Mouse (Mus musculus): Measurements from ENCODE around the gene Ctnna3.
"Not testable (repeated sequence)": the region's sequence is repeated elsewhere in the genome, so short reads cannot be mapped to it uniquely, and the experiment has no call there.

The Ctnna3 gene

GRCm38 (mm10) chr10:64588116-64588515, 1158.2 kb downstream of the Ctnna3 start:
- DNase-seq (ENCODE audit: low spot score): no peak

- DNase-seq (ENCODE audit: low spot score): no peak
These were observed 1206.9 kb downstream of the Ctnna3 start for GRCm38 (mm10) chr10:64636760-64637159.

DNA sequence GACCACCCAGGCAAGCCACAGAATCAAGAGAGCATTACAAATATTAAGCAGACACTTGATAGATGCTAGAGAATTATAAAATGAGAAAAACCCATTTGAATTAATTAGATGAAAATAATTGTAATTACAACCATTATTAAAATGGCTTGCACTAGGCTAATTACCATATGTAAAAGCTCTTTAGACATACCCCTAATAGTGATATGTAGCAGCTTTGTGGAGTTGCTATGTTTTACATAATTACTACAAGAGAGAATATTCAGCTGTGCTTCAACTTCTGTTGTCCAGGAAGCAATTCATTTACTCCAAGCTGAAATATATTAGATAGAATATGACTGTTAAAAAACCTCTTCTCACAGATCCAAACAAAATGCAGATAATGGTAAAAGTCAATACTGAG, 1209.2 kb downstream of the Ctnna3 start:
- DNase-seq (ENCODE audit: low spot score): no peak

- DNase-seq (ENCODE audit: low spot score): no peak
These were observed 1211.2 kb downstream of the Ctnna3 start for GRCm38 (mm10) chr10:64641093-64641492.

DNA sequence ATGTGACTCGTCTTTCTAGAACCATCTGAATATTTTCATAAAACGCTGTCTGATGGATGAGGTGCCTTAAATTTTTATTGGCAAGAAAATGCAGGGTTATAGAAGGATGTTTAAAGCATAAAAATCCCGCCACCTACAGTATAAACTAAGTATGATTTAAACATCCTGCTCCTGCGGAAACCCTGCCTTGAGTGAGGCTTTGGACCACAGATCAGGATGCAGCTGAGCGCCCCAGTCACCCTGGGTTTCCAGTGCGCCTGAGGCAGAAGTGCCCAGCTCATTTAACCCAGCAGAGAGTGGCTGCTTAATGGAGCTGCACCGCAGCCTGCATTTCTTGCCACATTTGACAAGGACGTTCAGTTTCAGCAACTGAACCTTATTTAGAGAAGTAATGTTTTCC, 1211.7 kb downstream of the Ctnna3 start:
- DNase-seq (ENCODE audit: low spot score): no peak

DNA sequence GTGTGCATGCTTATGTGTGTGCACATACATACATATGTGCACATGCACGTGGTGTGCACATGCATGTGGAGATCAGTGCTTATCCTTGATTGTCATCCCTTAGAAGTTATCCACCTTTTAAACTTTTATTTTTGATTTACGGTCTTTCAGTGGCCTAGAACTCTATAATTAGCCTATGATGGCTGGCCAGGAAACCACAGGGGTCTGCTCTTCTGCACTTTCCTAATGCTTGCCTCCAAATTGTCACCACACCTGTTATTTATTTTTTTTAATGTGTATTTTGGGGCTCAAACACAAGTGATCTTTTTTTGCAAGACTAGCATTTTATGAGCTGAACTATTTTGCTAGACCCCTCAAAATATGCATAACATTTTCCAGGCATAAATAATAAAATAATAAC, 1214.1 kb downstream of the Ctnna3 start:
- no peak for DNase-seq (ENCODE audit: low spot score)

GRCm38 (mm10) chr10:64661190-64661589, 1231.3 kb downstream of the Ctnna3 start:
- DNase-seq (ENCODE audit: low spot score): no peak

GRCm38 (mm10) chr10:64671469-64671868, 1241.6 kb downstream of the Ctnna3 start:
- no peak for DNase-seq (ENCODE audit: low spot score)

DNA sequence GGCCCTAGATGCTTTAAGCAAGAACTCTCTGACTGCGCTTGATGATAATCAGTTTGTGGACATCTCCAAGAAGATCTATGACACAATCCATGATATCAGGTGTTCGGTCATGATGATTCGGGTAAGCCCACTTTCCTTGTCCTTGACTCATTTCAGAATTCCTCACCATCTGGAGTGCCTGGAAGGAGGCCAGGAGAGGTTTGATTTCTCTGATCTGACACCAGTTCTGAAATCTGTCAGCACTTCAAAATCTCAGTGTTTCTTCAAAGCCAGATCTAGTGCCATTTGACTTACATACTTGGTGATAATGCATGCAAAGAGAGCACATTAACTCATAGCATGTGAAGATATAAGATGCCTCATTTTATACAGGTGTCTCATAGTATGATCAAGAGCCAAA, 1245.9 kb downstream of the Ctnna3 start:
- no peak for DNase-seq (ENCODE audit: low spot score)

GRCm38 (mm10) chr10:64710017-64710416, 1280.1 kb downstream of the Ctnna3 start:
- no peak for DNase-seq (ENCODE audit: low spot score)

DNA sequence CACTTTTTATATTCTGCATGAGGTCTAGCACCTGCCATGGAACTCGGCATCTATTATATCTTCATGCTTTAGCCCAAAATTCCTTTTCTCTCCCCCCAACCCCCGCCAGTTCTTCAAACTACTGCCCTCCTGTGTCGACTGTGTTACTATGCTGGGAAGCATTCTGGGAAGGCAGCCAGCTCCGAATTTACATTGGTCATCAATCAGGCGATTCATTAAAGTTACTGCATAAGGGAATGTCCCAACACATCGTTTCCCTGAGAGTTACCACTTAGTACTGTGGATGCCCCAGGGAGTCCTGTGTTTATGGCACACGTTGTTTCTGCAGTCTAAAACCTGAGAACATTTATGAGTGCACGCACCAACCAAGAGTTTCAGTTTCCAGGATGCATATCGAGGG, 1288.1 kb downstream of the Ctnna3 start:
- DNase-seq (ENCODE audit: low spot score): no peak

DNA sequence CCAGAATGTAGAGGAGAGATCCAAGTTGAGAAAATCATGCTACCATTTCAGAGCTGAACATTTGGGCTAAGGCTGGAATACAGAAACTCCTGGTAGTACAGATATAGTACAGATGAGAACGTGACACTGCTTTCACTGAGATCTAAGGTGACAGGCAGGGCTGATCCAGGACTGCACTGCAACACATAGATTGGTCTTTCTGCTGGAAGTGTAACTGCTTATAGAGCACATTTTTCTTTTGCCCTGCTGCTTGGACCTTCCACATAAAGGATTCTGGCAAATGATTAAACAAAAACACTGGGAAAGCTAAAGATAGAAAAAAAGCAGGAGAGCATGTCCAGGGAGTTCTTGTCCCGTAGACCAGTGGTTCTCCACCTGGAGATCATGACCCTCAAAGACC, 1305.8 kb downstream of the Ctnna3 start:
- DNase-seq (ENCODE audit: low spot score): no peak

GRCm38 (mm10) chr10:64736616-64737015, 1306.7 kb downstream of the Ctnna3 start:
- DNase-seq (ENCODE audit: low spot score): no peak

DNA sequence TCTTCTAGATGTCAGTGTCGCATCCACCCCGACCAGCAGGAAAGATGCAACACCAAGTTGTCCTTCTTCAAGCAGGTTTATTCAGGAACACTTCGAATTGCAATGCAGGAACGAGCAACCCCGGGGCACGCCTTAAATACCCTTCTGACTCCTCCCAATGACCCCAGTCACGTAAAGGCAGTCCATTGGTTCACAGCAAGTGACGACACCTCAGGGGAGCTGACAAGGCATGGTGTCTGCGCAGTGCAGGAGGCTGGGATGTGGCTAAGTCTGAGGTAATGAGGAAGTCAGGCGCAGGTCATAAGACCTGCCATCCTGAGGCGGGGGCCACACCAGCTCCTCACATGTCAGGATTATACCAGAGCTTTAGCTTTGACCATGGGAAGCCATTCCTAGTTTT, 1311.8 kb downstream of the Ctnna3 start:
- DNase-seq (ENCODE audit: low spot score): not testable (repeated sequence)

- not testable (repeated sequence) for DNase-seq (ENCODE audit: low spot score)
These were observed 1314.2 kb downstream of the Ctnna3 start for GRCm38 (mm10) chr10:64744099-64744498.

- DNase-seq (ENCODE audit: low spot score): no peak
These were observed 1318.8 kb downstream of the Ctnna3 start for GRCm38 (mm10) chr10:64748651-64749050.

- DNase-seq (ENCODE audit: low spot score): no peak
These were observed 1320.9 kb downstream of the Ctnna3 start for GRCm38 (mm10) chr10:64750791-64751190.

GRCm38 (mm10) chr10:64836315-64836714, 1406.4 kb downstream of the Ctnna3 start:
- DNase-seq (ENCODE audit: low spot score): no peak

DNA sequence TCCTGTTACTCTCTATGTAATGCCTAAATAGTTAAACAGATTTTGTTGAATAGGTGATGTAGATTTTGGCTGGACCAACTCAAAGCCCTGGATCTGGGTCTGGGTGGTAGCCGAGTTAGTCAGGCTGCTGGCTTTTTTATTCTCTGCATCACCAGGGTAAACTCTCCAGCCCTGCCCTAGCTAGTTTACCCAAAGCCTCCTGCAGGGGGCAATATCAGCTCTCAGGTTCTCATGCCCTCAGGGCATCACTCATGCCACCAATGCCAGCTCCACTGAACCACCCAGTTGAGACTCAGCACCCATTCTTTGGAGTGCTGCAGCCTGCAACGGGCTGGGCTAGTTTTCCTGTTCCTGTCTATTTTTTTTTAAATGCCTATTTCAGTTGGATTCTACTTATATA, 1431.5 kb downstream of the Ctnna3 start:
- no peak for DNase-seq (ENCODE audit: low spot score)

DNA sequence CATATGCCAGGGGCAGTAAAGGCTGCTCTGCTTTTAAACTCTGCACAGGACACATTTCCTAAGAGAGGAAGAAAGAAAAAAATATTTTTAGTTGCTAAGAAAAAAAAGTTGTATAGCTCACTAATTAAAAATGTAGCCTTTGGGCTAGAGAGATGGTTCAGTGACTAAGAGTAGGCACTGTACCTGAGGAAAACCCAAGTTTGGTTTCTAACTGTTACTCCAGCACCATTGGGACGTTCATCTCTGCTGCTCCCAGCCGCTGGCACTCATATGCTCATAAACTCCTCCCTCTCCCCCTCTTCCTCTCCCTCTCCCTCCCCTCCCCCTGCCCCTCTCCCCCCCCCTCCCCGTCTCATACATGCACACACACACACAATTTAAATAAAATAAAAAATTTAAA, 1441.0 kb downstream of the Ctnna3 start:
- DNase-seq (ENCODE audit: low spot score): no peak

DNA sequence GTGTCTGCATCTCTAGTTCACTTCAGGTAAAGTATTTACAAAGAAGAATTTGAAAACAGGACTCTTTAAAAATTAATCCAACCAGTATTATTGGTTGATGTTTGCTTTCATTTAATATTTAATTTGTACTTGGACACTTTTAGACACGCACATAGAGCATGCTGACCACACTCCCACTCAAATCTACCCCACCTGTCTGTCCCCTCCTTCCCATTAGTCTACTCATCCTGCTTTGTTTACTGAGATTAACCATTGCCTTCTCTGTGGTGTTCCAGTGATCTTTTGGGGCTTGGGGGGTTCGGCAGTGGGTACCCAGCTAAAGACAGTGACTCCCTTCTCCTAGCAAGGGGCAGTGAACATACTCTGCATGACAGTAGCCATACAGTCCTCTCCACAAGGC, 1446.6 kb downstream of the Ctnna3 start:
- no peak for DNase-seq (ENCODE audit: low spot score)

GRCm38 (mm10) chr10:64879860-64880259, 1450.0 kb downstream of the Ctnna3 start:
- no peak for DNase-seq (ENCODE audit: low spot score)

DNA sequence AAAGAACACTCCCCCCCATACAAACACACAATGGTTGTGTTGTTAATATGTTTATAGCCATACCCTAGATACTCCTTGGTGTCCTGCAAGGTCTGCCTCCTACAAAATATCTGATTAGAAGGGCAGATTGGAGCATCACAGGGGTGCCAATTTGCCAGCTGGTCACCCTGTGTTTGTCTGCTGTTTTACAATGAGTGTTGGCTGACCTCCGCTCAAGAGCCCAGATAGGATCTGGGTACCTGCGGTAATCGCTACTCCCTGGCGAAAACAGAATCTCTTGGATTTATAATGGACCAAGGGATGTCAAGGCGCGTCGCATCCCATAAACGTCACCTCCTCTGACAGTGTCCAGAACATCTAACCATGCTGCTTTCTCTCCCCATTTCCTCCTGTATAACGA, 1457.0 kb downstream of the Ctnna3 start:
- DNase-seq (ENCODE audit: low spot score): no peak

- DNase-seq (ENCODE audit: low spot score): no peak
These were observed 1462.6 kb downstream of the Ctnna3 start for GRCm38 (mm10) chr10:64892458-64892857.

DNA sequence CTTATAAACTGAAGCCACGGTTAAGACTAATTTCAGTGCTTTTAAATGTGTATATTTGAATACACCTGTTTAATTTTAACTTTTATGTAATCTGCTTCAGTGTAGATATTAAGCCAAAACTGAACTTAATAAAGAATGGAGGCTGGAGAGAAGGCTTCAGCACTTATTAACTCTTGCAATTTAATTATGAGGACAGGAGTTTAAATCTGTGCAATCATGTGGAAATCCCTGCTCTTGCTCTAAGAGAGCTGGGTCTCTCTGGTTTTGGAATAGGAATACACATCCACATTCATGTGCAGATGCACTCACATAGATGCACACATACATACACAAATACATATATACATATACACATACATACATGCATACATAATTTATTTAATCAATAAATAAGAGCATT, 1468.8 kb downstream of the Ctnna3 start:
- DNase-seq (ENCODE audit: low spot score): no peak

Measured in ovary, adult 18-20 months (tissue).